Mouse (Mus musculus): ENCODE results near the gene Aldh18a1.
"Not testable (repeated sequence)": the region's sequence is repeated elsewhere in the genome, so short reads cannot be mapped to it uniquely, and the experiment has no call there.

The Aldh18a1 gene

DNA sequence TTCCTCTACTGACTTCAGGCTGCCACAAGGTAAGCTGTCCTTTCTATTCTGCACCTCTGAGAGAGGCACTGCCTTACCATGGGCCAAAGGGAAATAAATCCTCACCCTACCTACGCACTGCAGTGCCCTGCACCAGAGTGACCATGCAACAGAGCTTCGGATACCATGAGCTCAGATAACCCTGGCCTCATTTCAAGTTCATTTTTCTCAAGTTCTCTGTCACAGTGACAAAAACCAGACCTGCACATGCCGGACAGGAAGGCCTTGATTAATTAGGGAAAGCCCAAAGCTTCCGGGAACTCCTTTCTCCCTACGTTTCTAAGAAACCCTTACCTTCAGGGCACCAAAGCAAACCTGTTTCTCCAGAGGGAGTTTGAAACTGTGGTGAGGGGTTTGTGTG, 6.6 kb downstream of the Aldh18a1 start:
- no peak for DNase-seq

DNA sequence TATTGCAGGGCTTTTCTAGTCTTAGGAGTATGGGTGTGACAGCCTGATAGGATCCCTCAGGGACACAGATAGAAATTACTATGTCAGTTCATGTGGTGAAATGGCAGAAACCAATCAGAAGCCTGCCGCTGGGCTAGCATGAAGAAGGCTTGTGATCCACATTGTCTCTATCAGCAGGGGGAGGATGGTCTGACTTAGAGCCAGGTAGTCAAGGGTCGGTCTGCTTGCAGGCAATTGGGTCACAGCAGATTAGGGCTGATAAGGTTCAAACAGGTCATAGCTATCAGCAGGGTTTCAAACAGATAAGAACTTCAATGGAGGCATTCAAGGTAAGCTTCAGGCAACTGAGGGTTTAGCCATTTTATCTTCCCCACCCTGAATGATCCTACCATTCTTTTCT, 7.4 kb downstream of the Aldh18a1 start:
- DNase-seq: no peak

DNA sequence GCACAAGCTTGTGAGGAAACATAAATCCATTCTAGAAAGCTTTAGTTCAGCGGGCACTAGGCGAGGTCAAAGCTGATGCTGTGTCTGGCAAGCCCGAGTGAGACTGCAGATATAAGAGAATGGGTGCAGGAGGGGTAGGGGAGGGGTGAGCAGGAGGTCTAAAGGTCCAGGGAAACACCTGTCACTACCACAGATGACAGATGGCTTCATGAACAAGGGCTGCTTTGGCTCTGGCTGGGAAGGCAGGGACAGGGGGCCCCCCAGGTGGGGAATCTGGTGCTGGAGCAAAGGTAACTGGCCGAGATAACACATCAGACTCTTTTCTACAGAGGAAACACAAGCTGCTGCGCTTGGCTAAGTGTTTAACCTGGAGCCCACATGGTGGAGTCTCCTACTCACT, 12.8 kb downstream of the Aldh18a1 start:
- no peak for DNase-seq

DNA sequence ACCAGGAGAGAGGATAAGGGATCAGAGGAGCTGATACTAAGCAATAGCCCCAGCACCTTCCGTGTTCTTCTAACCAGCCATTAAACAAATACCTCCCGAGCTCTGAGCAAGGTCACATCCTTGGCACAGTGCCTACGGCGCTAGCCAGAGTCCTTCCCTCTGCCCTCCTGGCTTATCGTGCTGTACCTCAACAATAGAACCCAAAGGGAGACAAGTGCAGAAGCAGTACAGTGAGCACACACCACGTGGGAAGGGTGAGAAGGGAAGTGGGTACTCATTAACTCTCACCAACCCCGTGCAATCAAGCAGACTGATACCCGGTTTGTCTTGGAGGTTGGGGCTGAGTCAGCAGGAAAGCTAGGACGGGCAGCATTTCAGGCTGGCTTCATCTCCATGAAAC, 17.5 kb downstream of the Aldh18a1 start:
- DNase-seq: no peak

DNA sequence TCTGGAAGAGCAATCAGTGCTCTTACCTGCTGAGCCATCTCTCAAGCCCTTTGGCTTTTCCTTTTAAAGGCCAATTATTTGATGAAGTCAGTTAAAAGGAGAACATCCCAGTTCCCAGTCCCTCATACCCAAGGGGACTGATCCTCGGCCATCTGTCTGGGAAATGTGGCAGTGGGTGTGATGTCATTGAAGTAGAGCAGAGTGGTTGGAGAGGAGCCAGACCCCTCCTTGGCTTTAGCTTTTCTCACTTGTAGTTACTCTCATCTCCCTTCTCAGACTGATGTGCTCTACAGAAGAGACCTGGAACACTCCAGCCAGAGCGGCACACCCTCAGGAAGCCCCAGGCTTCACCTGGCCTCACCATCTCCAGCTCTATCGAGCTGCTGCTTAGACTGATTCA, 20.6 kb downstream of the Aldh18a1 start:
- DNase-seq: no peak

DNA sequence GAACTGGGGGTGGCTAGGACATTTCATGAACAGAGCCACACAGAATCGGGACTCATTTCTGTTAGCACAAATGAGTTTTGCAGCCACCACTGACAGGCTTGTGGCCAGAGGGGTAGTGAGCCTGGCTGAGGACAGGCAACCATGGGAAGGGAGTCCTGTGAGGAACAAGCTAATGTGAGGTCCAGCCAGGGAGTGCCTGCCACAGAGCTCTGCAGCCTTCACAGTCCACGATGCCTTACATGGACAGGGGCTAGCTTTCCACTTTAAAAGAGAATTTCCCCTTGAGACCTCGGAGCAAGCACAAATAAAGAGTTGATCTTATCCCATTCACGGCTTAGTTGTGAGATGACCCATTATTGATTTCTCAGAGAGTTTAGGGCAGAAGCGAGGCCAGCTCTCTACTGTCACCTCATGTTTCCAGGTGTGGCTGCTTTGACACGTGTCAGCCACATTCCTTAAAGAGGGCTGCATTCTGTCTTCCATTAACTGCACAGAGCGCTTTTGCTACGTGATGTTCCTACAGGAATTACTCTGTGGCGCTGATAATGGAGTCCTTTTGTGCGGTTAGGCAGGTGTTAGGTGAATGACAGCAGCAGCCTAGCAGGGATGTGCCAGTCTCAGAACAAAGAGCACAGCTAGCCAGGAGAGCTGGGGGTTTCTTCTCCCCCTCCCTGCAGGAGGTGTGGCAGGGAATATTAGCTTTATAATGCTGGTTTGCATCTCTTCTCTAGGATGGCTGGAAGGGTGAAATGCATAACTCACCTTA, 24.2 kb downstream of the Aldh18a1 start:
- DNase-seq: no peak

DNA sequence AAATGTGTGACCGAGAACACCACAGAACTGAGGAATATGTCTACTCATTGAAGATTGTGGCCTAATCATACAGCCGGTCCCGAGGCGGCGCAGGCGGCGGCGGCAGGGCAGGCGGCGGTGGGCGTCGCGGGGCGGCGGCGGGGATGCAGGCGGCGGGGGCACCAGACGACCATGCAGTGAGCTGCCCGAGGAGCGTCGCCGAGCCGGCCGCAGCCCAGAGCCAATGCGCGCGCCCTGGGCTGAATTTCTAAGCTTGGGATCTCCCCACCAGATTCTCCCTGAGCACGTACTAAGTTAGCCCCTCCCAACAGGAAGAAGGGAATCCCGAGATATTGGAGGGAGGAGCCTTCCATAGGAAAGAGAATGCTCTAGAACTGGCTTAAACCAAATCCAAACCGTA, 26.7 kb downstream of the Aldh18a1 start:
- DNase-seq: not testable (repeated sequence)

DNA sequence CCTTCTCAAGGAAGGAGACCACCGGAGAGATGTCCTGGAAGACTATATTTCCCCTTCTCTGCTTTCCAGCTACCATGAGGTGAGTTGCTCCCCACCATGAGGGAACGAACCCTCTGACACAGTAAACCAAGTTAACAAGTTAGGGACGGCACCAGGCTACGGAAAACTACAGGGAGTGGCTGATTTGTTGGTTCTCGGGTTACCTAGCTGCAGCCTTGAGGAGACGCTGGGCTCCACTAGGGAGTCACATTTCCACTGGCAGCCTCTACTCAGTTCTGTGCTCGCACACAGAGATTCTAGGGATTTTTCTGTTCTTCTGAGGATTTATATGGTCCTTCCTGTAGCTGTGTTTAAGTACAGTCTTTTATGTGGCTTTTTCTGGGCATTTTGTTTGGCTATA, 32.2 kb downstream of the Aldh18a1 start:
- no peak for DNase-seq

DNA sequence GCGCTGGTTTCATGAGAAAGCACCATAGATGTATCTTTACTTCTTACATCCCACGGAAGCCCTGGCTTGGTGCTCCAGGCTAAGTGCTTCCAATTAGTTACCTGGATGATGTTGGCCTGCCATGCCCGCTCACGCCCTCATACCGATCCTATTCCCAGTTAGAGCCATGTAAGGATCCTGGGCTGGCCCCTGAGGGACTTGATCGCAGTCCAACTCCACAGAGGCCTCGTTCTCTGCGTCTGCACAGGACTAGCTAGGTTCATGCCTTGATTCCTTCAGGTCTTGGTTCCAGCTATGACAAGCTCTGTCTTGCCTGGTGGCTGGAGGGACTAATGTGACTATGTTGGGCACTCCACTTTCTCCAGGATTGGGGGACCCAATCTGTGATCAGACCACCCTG, 33.1 kb downstream of the Aldh18a1 start:
- no peak for DNase-seq

DNA sequence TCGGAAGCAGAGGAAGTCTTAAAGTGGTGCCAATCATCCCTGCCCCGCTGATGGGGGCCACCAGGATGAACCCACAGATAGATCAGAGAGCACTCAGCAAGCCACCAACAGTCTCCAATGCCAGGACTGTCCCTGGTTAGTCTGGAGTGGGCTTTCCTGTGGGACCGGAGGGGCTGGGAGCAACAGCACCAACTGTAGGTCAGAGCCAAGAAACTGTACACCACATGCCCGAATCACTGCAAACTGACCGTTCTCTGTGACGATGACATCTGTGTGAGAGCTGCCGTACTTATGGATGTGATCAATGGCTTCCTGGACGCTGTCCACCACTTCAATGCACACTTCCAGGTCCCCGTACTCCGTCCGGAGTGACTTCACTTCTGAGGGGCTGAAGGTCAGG, 33.9 kb downstream of the Aldh18a1 start:
- DNase-seq: no peak

DNA sequence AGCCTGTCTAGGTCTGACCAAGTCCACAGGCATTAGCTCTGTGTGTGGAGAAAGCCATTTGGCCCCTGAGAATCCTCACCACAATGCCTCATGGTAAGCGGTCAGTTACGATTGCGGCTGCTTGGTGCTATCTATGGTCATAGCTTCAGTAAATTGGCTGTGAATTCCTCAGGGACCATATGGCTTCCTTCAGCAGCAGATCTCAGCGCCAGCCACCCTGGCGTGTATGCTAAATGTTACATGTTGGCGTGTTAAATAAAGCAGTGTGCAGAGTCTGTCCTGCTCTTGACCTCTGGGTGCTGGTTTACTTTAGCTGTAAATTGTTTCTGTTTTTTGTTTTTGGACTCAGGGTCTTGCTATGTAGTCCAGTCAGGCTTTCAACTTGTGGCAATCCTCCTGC, 34.4 kb downstream of the Aldh18a1 start:
- peak; percentile 40 to 78 for DNase-seq

DNA sequence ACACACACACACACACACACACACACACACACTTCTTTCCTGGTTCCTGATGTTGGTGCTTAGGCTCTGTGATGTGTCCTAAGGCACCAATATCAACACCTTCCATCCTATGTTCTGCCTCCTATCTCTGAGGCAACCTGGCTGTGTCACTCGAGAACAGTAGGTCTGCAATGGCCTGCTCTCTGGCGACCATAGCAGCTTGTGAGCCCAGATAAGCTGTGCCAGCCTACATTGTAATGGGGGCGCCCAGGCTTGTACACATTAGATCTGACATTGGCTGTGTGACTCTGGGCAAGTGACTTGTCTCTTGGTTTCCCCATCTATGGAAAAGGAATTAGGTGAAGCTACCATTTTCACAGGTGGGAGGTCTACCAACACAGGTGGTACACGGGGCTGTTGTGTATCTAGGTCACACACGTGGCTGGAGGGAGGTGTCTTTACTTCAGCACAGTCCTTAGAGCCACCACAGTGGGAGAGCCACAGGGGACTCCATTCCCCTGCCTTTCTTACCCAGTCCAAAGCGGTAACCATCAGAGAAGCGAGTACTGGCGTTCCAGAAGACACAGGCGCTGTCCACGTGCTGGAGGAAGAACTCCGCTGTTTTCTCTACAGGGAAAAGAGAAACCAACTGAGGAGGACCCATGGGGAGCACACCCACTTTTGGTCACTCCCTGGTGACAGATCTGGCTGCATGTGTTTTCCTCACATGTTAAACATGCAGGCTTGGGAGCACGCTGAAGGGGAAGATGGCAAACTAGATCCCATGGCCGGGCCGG, 35.1 kb downstream of the Aldh18a1 start:
- DNase-seq: no peak

DNA sequence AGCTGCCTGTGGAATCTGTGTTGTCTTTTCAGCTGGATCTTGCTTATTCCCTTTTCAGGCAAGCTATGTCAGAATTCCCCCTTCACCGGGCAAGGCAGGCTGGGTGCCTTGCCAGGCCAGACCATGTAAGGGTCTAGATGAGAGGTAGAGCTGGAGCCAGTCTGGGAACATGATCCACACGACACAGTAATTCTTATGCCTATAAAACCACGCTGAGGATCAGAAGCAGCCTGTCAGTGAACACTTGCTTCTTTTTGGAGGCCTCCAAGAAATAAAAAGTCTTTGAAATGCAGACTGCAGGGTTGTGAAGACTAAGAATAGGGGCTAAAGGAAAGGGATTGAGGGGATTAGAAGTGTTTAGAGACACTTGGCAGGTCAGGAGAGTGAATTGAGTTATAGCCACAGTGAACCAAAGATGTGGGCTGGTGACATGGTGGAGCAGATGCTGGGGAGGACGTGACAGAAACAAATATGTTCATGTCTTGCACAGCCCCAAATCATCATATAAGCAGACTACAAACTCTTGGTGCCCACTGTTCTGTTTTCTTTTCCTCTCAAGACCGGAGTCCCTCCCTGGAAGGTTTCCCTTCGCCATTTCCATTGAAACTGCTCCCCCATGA, 38.6 kb downstream of the Aldh18a1 start:
- DNase-seq: no peak

DNA sequence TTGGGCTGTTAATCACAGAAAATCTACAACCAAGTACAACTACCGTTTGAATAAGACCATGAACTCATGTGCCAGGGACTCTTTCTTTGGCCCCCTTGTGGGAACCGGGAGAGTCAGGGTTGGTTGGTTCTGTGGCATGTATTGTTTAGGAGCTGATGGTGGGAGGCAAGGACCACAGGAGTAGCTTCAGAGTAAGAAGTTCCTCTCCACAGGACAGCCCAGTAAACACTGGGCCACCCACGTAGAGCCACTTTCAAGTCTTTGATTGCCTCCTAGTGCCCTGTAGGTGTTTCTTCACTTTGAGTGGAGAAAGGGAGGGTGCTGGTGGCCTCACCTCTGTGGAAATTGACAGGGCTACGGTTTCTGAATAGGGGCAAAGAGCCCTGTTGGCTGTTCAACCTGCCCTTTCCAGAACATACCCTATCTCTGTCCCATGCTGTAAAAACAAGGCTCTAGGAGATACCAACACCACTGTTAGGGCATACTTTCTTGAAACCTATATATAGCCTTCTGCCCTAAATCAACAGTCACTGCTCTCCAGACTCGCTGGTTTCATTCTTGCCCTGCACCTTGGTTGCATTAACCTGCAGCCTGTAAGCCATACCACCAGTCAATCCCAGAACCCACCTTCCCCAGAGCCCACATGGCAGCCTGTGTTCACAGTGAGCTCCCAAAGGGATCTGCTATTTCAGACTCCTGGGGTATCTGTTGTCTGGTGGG, 39.3 kb downstream of the Aldh18a1 start:
- DNase-seq: no peak

DNA sequence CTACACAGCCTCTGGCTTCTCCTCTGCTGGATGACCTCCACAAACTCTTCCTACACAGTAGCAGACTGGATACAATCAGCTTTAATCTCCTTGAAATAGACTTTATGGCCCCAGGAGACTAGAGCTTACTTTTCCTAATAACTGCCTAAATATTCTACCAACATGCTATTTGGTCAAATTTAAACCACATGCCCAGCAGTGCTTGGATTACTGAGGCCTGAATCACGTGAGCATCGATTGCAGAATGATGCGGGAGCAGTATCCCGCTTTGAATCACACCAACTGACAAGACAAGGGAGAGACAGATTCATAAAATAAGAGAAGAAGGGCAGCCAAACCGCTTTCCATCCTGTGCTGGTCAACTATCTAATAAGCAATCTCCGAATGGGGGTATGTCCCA, 39.9 kb downstream of the Aldh18a1 start:
- DNase-seq: no peak

DNA sequence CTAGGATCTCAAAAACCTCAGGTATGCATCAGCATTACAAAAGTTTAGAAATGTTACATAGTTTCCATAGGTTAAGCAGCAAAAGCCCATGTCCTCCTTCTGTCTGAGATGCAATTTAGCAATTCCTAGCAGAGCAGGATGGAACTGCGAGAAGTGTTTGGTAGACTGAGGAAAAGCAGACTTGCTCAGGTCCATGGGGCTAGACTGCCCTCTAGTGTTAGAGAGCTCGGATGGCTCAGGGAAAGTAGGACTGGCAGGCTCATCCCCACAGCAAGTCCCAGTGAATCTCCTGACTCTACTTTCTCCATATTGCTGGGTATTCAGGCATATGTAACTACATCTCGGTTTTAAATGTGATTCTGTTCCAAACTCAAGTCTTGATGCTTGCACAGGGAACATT, 43.4 kb downstream of the Aldh18a1 start:
- DNase-seq: peak in 1 of 2 experiments; percentile 65

DNA sequence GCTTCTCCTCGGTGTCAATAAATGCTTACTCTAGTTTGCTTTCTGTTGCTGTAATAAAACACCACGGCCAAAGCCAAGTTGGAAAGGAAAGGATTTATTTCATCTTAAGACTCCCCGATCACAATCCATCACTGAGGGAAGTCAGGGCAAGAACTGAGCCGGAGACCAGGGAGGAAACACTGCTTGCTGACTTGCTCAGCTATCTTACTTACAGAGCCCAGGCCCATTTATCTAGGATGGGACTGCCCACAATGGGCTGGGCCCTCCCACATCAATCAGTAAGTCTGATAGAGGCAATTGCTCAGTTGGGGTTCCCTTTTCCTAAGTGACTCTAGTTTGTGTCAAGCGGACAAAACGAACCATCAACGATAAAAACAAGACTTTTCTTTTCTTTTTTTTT, 45.5 kb downstream of the Aldh18a1 start:
- DNase-seq: no peak

DNA sequence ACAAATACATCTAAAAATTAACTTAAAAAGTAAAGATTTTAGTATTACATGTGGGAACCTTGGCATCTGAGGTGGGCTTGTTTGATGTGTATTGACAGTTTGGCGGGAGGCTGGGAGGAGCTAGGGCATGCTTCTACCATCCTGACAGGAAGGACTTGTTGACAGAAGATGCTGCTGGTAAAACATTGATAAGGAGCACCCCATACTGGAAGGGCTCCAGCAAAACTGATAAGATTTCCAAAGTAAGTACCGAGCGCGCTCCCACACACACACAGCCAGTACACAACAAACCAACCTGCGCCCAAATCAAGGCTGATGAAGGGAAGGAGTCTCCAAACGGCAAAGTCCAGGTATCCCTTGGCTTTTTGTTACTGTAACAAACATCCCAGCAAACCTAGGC, 51.7 kb downstream of the Aldh18a1 start:
- no peak for DNase-seq

DNA sequence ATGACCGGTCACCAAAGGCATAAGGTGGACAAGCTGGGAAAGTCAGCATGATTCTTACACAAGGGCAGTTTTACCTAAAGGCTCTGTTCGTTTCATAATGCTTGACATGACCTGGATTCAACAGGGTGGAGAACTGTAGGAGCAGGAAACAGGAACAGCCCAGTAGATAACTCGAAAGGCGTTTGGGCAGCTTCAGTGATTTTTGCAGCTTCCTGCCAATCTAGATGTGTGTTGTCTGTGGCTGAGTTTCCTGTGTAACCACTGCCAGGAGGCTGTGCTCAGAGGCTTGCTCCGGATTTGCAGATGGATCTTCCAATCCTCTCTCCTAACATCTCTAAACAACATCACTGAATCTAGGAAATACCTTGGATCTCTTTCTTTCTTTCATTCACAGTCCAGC, 55.7 kb downstream of the Aldh18a1 start:
- DNase-seq: no peak

DNA sequence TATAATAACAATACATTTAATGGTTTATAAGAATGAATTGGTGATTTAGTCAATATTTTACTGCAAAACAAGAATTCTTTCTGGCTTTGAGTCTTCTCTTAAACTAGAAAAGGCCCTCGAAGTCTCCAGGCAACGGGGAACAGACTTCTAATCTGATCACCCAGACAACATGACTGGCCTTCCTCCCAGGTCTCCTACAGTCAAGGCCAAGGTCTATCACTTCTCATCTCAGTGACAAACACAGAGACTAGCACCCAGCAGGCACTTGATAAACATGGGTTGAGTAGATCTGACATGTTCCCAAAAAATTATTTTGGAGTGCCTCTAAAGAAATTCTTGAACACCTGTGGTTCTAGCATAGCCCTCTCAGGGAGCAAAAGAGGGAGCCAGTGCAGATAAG, 57.9 kb downstream of the Aldh18a1 start:
- DNase-seq: no peak

DNA sequence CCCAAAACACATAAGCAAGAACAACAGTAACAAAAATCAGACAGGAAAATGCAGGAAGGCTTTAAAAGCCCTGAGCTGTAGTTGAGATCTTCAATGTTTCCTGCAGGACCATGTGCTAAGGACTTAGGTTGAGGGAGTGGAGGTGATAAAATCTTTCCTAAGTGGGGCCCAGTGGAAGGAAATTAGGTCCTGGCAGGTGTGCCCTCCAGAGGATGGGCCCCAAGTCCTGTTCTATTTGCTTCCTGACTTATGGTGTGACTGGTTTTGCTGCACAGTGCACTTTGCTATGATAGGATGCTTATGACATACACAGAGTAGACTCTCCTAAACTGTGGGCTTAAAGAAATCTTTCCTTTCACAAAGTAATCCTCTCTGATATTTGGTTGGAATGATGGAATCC, 60.0 kb downstream of the Aldh18a1 start:
- no peak for DNase-seq

DNA sequence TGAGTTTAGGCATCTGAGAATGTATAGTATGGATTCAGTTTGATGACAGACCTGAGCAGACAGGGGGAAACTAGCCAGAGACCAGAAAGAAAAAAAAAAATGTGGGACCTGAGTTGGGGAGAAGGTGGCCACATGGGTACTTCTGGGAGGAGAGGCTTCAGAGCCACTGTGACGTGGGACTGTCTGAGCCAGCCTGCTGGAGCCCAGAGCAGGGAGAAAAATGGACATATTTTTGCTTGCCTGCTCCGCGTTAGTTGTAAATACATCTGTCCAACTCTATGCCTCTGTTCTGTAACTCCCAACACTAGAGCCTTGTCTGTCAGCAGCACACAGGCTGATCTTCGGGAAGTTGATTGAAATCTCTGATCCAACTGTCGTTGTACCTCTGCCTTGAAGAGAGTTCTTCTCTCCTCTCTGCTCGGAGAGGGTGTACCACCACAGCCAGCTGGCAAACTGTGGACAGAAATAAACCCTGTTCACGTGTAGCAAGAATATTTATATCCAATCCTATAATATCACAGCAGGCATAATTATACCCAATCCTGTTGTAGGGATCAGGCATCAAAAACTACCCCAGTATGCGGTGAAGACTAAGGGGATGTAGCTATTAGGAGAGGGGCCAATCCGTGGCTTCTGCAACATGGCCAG, 61.8 kb downstream of the Aldh18a1 start:
- no peak for DNase-seq

DNA sequence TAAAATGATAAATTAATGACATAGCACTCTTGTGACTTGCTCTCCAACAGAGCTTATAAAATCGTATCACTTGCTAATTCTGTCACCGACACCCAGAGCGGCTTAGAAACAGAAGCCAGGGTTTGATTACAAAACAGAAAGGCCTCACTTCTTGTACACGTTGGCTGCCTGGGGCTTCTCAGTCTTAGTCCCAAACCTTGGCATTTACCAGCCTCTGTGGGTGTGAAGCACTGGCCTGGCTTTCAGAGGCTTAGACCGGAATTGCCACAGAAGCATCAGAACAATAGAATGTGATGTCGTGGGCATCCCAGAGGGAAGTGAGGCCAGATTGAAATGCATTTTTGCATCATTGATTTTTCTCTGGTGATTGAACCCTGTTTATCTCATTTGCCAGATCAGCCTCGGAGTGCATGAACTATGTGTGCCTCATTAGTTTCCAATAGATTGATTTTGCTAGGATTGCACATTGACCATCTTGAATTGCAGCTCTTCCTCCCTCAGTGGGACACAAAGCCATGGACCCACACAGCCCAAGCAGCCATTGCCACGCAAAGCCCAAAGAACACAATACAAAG, 64.7 kb downstream of the Aldh18a1 start:
- no peak for DNase-seq
